Mouse (Mus musculus) bone marrow, adult 2 months (tissue): ENCODE measurements around the gene Olfr143.

Source experiments
- CTCF ChIP-seq: fragments of 200-500 bp; IDR thresholded peaks from 2 replicates; pipeline ENCODE4 v1.5.1; 2011; ENCODE audit warnings: low read length, control low read depth; ENCODE audit not compliant: control insufficient read depth, insufficient read depth
- POLR2A ChIP-seq: fragments of 200-500 bp; IDR thresholded peaks from 2 replicates; pipeline ENCODE4 v1.6.1; 2011; ENCODE audit warnings: low read depth, mild to moderate bottlenecking, control low read depth, low read length, borderline replicate concordance; ENCODE audit not compliant: control insufficient read depth

GRCm38 (mm10) chr9:38217755-38218154 is 34.8 kb upstream of the Olfr143 start, which contains the start of gene Olfr894:
- TF ChIP-seq CTCF (no peak), POLR2A (no peak)
